Mouse (Mus musculus) stomach, postnatal 0 days (tissue): ENCODE results near the gene Htr7.

ENCODE experiments used
- CTCF ChIP-seq: IDR thresholded peaks from 2 replicates; pipeline ENCODE4 v1.5.1; 2016; ENCODE audit warnings: antibody characterized with exemption, low read depth, mild to moderate bottlenecking, moderate library complexity
- EP300 ChIP-seq: optimal IDR thresholded peaks from 2 replicates; pipeline ENCODE3; 2016; ENCODE audit warnings: antibody characterized with exemption

DNA sequence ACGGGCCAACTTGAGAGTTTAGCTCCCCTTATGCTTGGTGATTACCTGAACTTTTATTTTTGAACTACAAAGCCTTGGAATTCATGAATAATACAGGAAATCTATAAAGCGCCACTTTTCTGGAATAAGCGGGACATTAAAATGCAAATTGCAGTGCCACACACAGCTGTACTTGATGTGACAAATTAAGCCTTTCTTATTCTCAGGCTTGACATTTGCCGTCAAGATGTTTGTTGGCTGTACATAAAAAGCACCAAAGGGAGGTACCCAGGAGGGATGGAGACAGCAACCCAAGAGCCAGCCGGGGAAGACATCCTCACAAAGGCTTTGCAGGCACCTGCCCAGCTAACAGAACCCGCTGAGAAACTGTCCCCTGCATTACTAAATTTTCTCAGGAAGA is 56.4 kb downstream of the Htr7 start:
- no peak for TF ChIP-seq EP300
- no peak for TF ChIP-seq CTCF
